Mouse (Mus musculus) right cerebral cortex, adult 2 months (tissue): Measurements from ENCODE around the gene Tnfaip1.
A peak's percentile ranks its signal among the peaks of the same experiment; 100 is the strongest.
"Not testable (repeated sequence)": the region's sequence is repeated elsewhere in the genome, so short reads cannot be mapped to it uniquely, and the experiment has no call there.

Experiments
- DNase-seq, 2 experiments: peaks; one replicate each; pipeline ENCODE4 v3.0.0; 2021 to 2022; ENCODE audit warnings: low spot score in 2 of 2

The Tnfaip1 gene

DNA sequence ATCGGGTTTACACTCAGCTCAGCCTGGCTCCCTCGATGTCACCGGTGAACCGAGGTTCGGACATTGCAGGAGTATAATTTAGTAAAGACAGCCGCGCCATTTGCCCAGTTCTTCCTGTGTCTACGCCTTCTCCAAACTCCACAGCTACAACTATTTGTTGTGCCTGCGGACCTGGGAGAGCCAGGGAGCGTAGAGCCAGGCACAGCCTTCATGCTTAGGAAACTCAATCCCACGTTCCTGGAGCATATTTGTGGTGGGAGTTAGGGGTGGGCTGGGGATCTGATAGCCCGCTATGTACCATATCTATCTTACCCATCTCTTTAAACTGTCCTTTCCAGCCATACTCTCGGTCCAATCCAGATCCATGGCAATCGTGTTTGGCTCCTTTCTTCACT lies 555 bp upstream of the Tnfaip1 start:
- no peak for DNase-seq

DNA sequence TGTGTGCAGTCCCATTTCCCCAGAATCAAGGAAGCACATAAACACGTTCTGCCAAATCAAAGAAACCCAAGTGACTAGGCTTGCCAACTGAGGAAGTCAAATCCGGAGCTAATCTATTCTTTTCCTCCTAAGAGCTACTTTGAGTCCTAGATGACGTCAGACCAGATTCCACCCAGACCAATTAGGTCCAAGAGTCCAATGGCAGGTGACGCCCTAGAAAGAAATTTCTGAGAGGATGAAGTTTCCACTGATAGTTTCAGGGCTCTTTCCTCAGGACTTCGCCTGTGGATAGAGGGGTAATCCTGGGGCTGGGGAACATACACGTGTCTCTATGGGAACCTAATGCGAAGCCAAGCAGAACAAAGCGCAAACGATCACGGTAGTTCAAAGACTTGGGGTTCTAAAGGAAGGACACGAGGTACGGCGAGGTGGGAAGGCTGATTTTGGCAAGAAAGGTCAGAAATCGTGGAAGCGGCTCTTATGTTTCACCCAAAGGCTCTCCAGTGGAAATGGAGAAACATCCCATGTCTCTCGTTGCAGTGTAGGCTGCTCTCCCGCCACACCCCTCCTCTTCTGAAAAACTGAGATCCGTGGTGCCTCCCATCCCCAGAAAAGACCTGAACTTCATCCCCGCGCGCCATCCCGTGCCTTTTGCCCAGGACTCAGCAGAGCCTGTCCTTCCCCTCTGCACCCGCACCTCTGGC lies 604 bp downstream of the Tnfaip1 start:
- no peak for DNase-seq

- no peak for DNase-seq
These were observed 1.6 kb downstream of the Tnfaip1 start for GRCm38 (mm10) chr11:78534516-78534915.

DNA sequence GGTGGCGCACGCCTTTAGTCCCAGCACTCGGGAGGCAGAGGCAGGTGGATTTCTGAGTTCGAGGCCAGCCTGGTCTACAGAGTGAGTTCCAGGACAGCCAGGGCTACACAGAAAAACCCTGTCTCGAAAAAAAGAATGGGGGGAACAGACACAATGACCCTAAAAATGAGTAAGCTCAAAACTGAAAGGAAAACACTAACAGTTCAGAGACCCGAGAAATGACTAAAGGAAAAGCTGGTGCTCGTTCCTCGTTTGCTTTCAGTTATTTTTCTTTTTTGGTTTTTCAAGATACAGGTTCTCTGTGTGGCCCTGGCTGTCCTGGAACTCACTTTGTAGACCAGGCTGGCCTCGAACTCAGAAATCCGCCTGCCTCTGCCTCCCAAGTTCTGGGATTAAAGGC lies 4.6 kb downstream of the Tnfaip1 start:
- DNase-seq = not testable (repeated sequence)

GRCm38 (mm10) chr11:78531046-78531445 lies 5.1 kb downstream of the Tnfaip1 start:
- no peak for DNase-seq

- no peak for DNase-seq
These were observed 6.1 kb downstream of the Tnfaip1 start for GRCm38 (mm10) chr11:78530001-78530400.

GRCm38 (mm10) chr11:78528714-78529113 lies 7.4 kb downstream of the Tnfaip1 start:
- no peak for DNase-seq

DNA sequence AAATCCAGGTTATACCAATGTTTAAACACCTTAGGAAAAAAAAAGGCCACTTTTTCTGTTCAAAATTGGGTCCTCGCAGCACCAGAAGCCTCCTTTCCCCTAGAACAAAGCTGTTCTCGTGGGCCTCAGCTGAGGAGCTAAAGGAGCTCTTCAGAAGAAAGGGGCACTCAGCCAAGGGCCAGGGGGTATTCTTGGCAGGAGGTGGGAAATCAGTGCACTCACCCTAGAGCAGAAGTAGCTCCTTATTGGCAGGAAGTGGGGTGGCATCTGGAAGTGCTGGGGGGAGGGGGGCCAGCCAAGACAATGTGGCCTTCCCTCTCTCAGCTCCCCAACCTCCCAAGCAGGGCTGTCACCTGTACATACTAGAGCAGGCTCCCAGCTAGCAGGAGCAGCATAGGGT lies 11.3 kb downstream of the Tnfaip1 start:
- DNase-seq = no peak

DNA sequence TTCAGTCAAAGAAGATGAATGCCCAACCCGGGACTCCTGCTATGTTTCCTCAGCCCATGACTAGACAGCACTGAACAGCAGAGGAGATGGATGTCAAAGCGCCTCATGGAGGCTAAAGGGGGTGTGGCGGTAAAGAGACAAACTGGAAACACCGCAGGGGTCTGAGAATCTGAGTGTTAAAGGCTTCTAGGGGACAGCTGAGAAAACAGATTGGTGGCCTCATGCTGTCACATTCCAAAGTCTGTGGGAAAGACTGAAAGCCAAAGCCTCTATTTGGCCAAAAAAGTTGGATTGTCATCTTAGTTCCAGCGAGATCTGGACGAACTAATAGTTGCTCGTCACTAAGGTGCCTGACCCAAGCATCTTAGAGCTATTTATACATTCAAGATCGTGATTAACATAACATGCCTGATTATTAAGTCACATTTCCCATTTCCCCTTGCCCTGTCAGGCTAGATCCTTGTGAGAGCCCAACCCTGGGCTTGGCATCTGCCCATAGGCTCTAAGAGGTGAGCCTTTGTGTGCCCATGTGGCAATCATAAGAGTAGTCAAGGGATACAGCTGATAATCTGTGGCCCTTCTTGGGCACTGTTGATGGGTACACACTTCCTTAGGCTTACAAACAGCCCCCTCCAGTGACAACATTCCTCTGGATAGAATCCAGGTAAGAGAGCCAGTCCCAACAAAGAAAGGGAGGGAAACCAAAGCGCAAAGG lies 12.7 kb downstream of the Tnfaip1 start:
- DNase-seq = no peak

DNA sequence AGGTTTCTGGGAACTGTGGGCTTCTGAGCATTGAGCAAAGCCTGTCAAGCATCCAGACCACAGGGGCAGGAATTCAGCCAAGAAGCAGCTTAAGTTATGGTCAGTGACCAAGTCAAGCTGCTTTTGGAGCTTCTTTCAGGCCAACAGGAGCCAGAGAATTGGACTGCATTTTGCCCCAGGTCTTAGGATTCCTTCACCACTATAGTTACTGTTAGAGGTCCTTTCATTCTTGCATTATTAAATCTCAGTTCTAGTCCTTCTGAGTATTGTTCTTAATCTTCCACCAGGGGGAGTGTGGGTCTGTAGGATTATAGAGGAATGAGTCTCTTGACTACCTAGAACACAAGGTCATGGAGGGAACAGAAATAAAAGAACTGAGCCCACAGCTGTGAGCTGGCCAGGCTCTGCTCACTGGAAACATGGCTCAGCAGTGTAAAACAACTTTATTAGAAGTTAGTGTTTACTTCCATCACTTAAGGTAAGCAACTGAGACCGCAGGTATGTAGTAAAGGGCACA lies 13.6 kb downstream of the Tnfaip1 start:
- DNase-seq = no peak

DNA sequence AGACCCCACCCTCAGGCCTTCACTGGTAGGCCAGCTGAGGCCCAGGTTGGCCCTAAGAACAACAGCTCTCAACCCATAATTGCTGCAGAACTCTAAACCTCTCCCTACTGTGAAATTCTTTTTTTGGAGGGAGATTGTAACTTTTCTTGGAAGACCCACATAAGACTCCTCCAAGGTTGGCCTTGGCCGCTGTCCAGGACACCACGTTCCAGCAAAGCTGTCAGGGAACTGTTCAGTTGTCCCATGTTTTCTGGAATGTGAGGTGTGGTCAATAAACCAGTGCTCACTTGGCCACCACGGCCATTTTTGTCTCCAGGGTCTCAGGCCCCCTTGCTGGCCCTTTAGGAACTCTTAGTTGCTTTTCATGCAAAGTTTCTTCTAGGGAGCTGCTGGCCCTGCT lies 14.3 kb downstream of the Tnfaip1 start:
- DNase-seq = no peak

DNA sequence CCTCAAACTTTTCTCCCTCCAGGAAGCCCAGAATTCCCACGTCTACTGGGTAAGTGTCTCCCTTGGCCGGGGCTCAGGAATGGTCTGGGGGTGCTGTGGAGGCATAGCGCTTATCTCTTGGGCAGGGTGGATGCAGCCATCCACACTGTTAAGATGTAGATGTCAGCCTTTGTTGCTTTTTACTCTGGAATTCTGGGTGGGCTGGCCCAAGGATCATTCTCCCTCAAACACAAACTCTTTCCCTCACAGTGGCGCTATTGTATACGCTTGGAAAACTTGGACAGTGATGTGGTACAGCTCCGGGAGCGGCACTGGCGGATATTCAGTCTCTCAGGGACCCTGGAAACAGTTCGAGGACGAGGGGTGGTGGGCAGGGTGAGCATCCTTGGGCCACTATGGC lies 17.2 kb downstream of the Tnfaip1 start:
- DNase-seq = no peak

DNA sequence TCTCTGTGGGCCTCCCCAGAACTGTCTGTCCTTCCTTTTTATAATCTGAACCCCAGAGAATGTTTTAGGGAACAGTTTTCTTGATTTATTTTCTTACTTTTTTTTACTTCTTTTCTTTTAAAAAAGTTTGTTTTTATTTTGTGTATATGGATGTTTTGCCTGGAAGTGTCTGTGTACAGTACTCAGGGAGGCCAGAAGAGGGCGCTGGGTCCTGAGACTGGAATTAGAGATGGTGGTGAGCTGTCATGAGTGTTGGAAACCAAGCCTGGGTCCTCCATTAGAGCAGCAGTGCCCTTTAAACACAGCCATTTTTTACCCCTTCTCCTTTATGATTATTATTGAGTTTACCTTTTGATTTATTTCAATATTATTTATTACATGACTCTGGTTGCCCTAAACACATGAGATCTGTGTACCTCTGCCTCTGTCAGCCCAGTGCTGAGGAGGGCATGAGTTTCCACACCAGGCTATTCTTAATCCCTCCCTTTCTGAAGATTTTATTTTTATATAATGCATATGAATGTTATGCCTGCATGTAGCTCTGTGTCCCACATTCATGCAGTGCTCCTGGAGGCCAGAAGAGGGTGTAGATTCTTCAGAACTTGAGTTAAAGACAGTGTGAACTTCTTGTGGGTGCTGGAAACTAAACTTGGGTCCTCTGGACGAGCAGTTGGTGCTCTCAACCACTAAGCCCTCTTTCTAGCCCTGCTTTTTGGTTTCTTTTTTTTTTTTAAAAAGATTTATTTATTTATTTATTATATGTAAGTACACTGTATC lies 20.4 kb downstream of the Tnfaip1 start:
- no peak for DNase-seq

GRCm38 (mm10) chr11:78513106-78513790 lies 22.9 kb downstream of the Tnfaip1 start:
- DNase-seq = no peak

- DNase-seq = peak; percentile 85 to 89
These were observed 23.8 kb downstream of the Tnfaip1 start, which contains the start of the genes Tmem199 and Poldip2 for GRCm38 (mm10) chr11:78512025-78512957. Gene Tmem199 (minus strand): TSS chr11:78512172. Gene Poldip2 (plus strand): TSS chr11:78512193.

DNA sequence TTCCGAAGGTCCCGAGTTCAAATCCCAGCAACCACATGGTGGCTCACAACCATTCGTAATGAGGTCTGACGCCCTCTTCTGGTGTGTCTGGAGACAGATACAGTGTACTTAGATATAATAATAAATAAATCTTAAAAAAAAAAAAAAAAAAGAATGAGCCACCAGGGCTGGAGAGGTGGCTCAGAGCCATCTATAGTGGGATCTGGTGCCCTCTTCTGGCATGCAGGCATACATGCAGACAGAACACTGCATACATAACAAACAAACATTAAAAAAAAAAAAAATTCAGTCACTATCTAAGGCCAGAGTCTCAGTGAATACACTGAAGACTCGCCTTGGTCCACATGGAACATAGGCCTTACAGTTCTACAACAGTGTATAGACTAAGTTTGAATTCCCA lies 27.0 kb downstream of the Tnfaip1 start:
- no peak for DNase-seq

DNA sequence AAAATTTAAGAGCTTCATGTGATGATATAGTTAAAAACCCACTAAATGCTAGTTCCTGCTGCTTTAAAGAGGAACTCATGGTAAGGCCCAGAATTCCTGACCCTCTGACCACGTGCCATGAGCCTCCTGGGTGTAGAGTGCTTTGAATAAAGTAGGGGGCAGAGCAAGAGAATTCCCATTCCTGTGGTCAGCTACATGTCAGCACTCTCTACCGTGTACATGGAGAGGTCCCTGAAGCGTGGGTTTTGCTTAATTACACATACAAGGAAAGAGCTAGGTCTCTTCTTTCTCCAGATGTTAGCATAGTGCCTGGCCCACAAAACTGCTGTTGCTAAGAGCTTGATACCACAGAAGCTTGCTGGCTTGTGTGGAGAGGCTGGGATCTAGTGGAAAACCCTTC lies 30.7 kb downstream of the Tnfaip1 start:
- no peak for DNase-seq

DNA sequence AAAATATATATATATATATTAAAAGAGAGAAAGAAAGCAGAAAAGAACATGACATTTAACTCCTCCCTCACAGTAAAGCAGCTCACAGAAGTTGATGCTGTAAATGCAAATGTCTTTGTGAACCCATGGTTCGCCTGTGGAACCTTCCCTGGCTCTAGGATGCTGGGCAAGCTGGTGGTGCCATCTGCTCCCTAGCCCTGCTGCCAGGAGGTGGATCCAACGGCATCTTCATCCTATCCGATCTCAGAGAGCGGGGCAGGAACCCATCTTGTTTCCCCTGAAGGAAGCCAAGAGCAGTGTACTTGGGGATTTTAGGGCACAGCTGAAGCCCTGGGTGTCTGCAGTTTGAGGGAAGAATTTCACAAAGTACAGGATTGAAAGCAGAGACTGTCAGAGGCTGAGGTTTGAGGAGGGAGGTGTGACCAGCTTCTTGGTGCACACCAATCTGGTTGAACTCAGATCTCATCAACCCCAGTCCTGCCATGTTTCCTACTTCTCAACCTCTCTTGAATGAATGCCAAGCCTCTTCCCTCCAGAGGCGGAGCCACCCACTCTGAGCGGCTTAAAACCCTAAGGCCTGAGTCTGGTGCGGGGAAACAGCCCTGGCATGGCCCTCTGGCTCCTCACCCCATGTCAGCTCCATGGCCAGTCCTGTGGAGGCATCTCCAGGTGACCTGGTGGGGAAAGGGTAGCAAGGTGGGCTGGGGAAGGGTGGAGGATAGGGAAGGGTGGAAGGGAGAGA lies 33.1 kb downstream of the Tnfaip1 start, which contains the start of gene Sebox:
Sebox (plus strand) TSS at position 539 of the 742 bp plus-strand sequence.
- DNase-seq = no peak

- DNase-seq = no peak
These were observed 34.6 kb downstream of the Tnfaip1 start for GRCm38 (mm10) chr11:78501529-78501928.
